Mouse (Mus musculus) urinary bladder, postnatal 25 days (tissue): ENCODE data around the gene Vps11.
"Not testable (repeated sequence)": the region's sequence is repeated elsewhere in the genome, so short reads cannot be mapped to it uniquely, and the experiment has no call there.

ENCODE experiments used
- DNase-seq: peaks from one replicate; pipeline ENCODE4 v3.0.0; 2022; ENCODE audit warnings: low spot score

Gene Vps11

DNA sequence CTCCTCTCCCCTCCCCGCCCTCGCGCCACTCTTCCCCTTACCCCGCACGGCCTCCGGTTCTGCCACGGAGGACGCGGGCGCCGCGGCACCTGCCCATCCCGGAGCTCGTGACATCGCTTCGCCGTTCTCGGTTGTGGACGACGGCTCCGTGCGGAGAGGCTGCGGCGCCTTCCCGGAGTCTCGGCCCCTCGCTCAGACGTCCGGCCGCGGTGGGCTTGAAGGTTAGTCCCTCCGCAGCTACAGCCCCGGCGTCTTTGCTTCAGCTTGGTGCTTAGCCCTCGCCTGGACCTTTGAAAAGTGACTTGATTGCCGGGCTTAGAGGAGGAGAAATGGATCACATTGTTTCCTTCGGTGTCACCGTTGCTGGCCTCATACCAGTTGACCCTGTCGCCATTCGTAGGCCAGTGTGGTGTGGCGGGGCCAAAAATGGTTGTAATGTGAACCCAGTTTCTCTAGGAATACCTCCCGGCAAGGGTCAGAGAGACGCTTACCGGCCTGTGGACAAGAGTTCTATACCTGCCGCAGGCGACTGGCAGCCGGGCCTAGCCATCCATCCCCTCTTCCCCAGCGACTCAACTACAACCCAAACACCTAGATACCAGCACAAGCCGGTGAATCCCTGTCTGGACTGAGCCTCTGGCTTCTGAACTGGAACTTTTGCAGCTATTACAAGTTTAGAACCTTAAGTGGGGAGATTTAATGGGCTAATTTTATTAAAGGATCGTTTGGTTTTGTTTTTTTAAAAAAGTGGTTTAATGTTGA is 26.0 kb downstream of the Vps11 start:
- peak; percentile 33 for DNase-seq

DNA sequence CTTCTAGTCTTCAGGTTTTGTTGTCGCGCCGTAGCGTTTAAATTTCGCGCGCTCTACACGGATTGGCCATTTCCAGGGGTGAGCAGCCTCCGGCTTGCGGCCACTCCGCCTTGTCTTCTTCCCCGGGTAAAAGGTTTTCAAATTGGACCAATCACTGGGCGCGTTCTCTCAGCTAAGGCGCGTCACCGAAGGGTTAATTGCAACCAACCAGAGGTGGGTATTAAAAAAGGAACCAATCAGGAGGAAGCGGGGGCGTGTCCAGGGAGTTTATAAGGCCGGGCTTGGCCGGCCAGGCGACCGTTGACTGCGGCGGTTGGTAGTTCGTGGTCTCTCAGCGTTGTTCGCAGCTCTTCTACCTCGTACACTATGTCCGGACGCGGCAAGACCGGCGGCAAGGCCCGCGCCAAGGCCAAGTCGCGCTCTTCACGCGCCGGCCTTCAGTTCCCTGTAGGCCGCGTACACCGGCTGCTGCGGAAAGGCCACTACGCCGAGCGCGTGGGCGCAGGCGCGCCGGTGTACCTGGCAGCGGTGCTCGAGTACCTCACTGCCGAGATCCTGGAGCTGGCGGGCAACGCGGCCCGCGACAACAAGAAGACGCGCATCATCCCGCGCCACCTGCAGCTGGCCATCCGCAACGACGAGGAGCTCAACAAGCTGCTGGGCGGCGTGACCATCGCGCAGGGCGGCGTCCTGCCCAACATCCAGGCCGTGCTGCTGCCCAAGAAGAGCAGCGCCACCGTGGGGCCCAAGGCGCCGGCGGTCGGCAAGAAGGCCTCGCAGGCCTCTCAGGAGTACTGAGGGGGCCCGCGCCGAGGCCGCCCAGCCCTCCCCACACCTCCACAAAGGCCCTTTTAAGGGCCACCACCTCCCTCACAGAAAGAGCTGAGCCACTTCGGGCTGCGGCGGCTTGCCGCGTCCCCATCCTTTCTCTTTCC is 26.8 kb downstream of the Vps11 start, which contains the start of gene H2afx:
Gene H2afx, plus strand, starts transcription at position 299 of the 935 bp plus-strand sequence.
- peak; percentile 95 for DNase-seq

DNA sequence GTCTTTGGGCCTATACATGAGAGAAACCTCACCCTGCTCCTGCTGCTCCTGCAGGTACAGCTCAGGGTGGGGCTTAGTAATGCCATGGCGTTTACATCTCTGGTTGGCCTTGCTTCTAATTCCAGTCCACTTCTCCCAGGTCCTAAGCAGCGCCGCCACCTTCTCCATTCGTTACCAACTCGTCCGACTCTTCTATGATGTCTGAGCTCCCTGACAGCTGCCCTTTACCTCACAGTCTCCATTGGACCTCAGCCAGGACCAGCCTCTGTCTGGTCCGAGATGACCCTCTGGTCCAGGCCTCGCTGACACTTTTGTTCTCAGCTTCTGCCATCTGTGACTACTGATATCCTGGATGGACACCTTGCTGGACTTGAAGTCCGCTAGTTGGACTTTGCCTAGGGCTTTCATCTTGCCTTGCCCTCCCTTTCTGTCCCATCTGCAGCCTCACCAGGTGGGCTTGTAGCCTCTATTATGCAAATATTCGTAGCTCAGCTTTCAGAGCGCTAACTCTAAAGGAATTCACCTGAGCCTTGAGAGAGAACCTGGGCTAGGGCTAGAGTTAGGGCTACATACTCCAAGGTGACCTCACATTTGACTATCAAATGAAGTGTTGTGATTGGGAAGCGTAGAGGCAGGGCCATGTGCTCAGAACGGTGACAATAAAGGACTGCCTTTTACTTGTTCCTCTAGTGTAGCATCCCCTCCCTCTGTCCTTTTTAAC is 28.4 kb downstream of the Vps11 start:
- no peak for DNase-seq

DNA sequence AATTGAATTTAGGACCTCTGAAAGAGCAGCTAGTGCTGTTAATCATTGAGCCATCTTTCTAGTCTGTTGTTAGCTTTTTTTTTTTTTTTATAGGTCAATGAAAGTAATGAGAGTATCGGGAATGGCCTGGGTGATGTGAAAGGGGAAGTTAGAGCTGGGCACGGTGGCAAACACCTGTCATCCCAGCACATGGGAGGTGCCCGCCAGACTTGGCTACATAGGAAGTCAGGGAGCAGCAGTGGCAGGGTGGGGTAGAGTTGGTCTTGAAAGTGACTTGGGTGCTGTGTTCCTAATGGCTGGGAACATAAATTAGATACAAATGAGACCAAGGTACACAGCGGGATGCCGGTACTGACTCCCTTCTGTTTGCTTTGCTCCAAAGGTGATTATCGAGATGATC is 30.7 kb downstream of the Vps11 start:
- no peak for DNase-seq

DNA sequence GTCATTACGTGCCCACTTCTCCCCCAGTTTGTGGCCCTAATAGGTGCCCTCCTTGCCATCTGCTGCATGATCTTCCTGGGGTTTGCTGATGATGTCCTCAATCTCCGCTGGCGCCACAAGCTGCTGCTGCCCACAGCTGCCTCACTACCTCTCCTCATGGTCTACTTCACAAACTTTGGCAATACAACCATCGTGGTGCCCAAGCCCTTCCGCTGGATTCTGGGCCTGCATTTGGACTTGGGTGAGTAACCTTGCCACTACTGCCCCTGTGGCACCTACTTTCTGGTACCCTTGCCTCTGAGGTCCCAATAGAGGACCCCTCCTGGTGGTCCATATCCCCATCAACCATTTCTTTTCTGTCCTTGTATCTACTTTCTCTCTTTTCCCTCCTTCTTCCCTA is 33.5 kb downstream of the Vps11 start:
- no peak for DNase-seq

DNA sequence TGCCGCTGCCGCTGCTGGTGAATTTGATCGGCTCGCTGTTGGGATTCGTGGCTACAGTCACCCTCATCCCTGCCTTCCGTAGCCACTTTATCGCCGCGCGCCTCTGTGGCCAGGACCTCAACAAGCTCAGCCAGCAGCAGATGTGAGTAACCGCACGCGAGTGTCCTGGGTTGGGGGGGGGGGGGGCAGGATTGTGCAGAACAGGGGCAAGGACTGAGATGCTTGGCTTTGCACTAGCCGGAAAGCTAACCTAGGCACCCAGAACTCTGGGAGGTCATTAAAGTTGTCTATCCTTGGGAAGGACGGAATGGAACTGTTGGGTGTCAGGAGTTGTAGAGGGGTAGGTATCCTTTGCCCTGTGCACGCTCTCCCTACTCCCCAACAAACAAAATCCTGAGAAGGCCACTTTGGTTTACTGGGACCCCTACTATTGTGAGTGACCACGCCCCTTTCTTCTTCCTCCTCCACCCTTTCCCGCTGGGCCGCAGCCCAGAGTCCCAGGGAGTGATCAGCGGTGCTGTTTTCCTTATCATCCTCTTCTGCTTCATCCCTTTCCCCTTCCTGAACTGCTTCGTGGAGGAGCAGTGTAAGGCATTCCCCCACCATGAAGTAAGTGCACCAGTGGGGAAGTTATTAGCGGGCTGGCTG is 34.3 kb downstream of the Vps11 start:
- DNase-seq = peak; percentile 27

DNA sequence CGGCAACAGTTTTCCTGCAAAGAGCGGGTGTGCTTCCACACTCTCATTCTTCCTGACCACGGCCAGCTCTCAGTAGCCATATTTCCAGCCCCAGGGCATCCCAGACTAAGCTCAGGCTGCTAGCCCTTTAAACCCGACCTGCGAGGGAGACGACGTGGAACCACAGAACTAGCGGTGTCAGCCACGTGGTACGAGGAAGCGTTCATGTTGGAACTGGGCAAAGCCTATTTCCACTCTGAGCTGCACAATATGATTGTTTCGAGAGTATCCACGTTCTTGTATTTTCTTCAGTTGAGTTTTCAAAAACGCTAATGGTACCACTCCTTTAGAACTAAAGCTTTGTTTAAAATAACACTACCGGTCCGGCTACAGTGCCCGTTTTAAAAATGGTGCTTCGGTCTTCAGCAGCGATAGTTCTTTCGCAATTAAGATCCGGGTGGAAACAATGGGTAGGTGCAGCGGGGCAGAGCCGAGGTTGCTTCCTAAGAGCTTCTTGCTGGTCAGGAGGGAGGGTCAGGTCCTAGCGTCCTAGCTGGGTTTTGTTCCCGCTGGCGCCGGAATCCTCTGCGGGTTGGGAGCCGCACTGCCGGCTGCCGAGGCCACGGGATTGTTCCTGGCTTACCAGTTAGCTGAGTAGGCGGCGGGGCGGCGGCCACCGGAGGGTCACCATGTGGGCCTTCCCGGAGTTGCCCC is 35.0 kb downstream of the Vps11 start:
- peak; percentile 60 for DNase-seq

DNA sequence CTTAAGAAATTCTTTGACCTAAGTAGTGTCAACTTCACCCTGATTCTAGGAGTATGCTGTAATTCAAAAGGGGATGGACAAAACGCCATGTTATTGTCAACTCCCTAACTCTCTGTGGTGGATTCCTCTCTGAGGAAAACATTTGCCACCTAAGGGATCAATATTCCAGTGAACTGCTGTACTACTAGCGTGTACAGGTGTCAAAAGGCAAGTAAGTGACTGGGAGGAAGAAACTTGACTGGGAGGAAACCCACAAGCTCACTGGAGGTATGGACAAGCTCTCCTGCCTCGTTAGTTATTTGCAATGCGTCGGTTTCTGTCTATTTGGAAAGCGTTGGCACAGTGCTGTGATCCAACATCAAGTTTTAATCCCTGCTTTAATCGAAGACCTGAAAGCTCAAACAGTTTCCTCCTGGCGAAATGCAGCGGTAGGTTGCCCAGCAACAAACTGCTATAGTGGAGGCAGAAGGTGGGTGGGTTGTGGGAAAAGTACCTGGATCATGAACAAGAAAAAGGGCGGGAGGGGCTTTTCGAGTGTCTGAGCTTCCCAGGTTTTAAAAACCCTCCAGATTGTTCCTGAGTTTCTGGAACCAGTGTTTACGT is 35.6 kb downstream of the Vps11 start, which contains the start of gene Dpagt1:
Gene Dpagt1, plus strand, starts transcription at position 252 of the 603 bp plus-strand sequence.
- no peak for DNase-seq

DNA sequence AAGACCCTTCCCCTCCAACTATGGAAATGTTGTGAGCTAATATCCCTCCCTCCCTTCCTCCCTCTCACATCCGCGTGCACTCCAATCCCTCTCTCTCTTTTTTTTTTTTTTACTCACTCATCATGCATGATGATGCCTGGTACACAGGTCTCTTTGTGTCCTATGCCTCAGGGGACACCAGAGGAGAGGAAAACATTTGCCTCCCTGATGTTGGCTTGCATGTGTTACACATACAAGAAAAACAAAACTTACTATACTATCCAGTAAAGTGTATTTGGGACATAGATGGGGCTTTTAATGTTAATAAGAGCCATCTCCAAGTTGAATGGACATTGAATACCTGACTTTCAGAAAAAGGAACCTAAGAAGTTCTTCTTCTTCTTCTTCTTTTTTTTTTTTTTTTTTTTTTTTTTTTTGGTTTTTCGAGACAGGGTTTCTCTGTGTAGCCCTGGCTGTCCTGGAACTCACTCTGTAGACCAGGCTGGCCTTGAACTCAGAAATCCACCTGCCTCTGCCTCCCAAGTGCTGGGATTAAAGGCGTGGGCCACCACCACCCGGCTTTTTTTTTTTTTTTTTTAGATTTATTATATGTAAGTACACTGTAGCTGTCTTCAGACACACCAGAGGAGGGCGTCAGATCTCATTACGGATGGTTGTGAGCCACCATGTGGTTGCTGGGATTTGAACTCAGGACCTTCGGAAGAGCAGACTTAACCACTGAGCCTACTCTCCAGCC is 36.3 kb downstream of the Vps11 start:
- not testable (repeated sequence) for DNase-seq

DNA sequence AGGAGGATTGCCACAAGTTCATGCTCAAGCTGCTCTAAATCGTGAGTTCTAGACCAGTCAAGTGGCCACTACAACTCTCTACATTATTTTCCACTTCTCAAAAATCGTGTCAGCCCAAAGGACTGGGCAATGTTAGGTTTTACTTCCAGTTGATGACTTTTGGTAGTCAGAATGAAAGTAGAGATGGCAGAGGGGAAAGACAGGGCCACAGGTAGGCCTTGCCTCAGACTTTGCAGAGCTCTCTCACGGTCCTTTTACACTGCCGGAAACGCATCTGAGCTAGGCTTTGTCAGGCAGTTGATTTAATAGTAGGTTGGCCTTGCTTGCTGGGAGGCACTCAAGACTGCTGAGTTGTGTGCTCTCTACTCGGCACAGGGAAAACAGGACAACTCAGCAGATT is 37.3 kb downstream of the Vps11 start:
- DNase-seq = no peak

DNA sequence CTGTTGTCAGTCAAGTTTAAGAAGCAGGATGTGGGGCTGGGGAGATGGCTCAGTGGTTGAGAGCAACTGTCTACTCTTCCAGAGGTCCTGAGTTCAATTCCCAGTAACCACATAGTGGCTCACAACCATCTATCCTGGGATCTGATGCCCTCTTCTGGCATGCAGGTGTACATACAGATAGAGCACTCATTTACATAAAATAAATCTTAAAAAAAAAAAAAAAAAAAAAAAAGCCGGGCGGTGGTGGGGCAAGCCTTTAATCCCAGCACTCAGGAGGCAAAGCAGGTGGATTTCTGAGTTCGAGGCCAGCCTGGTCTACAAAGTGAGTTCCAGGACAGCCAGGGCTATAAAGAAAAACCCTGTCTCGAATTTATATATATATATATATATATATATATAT is 37.8 kb downstream of the Vps11 start:
- DNase-seq = not testable (repeated sequence)

DNA sequence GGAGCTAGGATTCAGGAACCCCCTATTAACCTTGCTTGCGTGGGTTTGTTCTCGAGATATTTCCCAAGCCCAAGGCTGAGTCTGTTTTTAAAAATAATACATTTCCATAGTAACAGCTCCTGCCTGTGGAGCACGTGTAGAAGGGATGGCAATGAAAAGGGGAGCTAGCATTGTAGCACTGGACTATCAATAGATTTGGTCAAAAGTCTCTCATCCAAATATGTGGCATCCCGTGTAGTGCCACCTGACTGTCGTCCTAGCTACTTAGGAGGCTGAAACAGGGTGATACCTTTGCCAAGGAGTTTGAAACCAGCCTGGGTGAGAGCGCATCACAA is 40.7 kb downstream of the Vps11 start:
- no peak for DNase-seq

DNA sequence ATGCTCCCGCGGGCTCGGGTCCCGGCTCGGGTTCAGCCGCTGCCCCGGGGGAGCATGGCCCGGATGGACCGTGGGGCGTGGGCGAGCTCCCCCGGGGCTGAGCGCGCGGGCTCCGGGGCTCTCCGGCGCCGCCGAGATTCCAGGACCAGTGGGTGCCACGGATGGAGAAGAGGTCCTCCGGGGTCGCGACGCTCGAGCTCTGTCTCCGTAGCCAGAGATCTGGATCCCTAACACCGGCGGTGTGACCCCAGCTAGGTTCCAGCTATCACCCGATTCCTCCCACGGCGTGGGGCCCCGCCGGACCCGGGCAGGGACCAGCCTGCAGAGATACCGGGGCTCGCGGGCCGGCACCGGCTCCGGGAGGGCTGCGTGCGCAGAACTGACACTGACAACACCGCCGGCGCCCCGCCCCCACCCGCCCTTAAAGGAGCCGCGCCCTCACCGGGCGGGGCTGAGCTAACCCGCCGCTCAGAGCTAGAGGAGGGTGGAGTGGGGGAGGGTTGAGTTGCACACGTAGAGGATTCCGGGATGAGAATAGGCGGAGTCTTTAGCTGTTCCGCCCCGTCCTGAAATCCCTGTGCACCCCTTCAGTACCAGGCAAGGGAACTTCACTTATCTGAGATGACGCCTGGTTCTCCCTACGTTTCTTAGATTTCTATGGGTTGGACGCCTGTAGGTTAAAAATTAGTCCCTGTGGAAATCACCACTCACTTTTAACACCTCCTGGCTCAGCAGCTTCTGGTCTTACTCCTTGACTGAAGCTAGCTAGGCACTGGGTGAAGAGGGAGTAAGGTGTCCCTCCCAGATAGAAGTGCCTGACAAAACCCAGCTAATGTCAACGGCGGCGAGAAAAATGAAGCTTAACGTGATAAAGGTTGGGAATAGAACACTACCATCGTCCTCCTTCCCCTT is 41.3 kb downstream of the Vps11 start, which contains the start of gene C2cd2l:
Gene C2cd2l, minus strand, starts transcription at position 399 of the 912 bp plus-strand sequence.
- DNase-seq = peak; percentile 77

DNA sequence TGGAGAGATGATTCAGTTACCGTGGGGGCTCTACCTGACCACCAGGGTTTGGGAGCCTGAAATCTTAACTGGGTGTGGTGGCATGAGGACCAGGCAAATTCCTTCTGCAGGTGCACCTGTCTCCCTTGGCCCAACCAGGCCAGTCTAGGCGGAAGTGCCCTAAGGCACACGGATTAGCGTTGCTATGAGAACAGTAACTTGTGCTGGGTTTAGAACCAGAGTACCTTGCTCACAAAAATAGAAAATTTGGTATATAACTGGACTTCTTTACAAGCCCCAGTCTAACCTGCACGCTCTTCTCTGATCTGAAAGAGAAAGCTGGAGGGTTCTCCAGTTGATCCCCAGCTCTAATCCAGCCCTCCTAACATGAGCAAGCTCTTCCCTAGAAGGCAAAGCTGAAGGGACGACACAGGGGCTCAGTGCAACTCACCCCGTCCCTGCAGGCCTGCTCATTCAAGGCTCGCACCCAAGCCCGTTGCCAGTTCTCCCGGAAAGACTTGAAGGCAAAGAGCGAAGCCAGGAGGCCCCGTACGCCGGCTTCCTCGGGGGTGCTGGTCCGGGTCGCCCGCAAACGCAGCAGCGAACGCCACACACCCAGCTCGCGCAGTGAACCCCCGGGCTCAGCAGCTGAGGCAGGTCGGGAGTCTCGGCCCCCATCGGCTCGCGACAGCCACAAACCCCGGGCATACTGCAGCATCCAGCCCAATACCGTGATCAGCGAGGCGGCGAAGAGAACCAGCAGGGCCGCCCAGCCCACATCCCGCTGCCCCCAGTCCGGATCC is 42.2 kb downstream of the Vps11 start:
- no peak for DNase-seq

DNA sequence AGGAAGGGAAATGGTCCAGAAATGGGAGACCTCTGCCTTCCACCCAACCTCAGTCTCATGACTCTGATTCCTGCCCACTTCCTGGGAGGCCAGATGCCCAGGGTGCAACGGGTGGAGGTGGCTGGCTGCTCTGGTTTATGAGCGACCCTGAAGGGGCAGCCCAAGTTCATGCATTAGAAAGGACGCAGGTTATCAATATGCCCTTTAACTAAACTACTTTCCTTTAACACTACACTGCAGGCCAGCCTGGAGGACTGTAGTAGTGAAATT is 42.7 kb downstream of the Vps11 start:
- DNase-seq = no peak

DNA sequence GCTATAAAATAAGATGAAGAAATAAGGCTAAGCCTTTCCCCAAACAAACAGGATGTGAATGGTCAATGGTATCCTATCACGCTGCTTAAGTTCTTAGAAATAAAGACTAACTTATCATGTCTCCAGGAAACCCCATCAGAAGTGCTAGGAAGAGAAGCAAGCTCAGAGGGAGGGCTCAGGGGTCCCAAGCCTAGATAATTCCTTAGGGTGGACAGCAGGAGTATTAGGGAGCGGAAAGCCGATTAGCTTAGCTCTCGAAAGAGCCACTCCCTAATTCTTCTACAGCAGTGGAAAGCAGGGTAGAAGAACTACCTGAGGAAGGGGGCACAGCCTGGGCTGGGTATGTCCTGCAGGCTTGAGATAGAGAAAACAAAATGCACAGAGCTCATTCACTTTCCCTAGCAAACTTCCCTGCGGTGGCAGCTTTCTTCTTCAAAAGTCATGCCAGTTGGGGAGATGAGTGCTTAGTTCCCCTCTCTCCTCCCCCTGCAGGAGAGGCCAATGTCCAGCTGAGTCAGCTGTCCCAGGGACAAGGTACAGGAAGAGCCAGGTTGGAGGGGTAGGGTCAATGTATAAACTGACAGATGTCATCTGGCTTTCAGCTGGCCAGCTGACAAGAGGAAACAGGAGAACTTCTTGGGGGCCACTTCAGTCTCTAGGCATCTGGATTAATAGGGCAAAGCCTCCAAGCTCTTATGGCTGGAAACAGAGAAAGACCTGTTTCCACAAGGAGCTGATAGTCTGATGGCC is 43.2 kb downstream of the Vps11 start:
- DNase-seq = no peak

DNA sequence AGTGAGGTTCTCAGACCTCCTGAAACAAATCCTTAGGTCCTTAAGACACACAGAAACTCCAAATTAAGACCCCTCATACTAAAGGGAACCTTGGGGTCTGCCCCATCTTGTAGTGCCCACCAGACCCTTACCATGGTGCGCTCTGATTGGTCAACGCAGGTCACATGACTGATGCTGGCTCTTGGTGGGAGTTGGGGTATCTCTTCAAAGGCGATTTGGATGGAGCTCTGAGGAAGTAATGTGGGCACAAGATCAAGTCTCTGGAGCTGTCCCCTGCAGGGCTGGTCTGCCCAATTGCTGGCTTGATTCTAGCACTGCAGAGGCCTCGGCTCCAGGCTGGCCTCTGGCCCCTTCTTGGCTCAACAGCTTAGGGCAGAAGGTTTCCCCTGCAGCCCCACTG is 44.0 kb downstream of the Vps11 start:
- no peak for DNase-seq

DNA sequence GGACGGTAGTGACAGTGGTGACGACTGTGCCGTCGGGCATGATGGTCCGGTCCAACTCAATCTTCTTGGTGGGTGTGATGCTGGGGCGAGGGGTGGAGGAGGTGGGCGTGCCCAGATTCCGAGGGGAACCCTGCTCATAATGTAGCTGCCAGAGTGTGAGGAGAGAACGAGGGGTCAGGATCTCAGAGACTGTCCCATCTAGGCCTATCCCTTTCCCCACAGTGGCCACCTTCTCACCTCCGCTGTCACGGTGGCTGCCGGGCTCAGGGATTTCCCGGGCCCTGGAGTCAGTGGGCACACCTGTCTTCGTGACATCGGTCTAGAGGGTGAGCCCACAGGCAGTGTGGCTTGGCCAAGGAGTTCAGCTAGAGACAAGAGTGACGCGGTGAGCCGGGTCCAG is 46.6 kb downstream of the Vps11 start:
- DNase-seq = no peak
